Mouse (Mus musculus): ENCODE data around the gene Bmper. TPM values are rescaled to one million over a fixed set of nuclear protein-coding genes. Genes with fewer than 3 reads are reported as not detected.

Bmper gene
- total and polyA plus RNA-seq, 2 experiments from 2014 or later, result 6.7 to 9.9 TPM

DNA sequence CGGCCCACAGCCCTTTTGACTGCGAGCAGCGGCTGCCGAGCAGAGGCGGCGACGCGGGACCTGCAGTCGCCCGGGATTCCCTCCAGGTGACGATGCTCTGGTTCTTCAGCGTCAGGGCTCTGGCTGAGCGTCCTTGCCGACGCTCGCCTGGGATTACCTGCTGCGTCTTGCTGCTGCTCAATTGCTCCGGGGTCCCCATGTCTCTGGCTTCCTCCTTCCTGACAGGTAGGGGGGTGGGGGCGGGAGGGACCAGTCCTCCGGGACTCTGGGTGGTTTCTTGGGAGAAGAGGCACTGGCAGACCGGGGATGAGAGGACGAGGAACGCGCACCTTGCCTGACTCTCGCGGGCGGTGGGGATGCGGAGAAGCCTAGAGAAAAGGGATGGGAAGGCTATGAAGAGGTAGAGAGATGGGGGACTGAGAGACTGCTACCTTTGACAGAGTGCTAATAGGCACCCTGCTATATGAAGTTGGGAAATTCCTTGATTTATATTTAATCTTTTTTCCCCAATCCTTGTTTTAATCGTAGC, 737 bp downstream of the Bmper start:
- Histone ChIP-seq H3K4me2 (ENCODE audit: low read depth, low read length) (peak overlapping the region; percentile 98), H3K27me3 (ENCODE audit: insufficient read depth, low read length) (no peaks in the 10 kb centered on the region; the same call in 1 of the 2 replicates), H3K4me3 (ENCODE audit: low read length) (peak overlapping the region; percentile 75), H3K9me3 (ENCODE audit: low read length) (no peaks in the 10 kb centered on the region), H3K36me3 (ENCODE audit: insufficient read depth, low read length) (no peaks in the 10 kb centered on the region), H3K27ac (peak overlapping the region; percentile 73), H3K9ac (replicated peaks; ENCODE audit: low read length) (peak overlapping the region; percentile 76), H3K4me1 (ENCODE audit: insufficient read depth, low read length) (no peaks in the 10 kb centered on the region)
- ATAC-seq (peak; percentile 46; the same call in 1 of the 2 replicates), DNase-seq (ENCODE audit: low spot score) (peak; percentile 30)
- TF ChIP-seq CTCF (IDR thresholded peaks at IDR 0.05; ENCODE audit: low read depth), result no peak
- WGBS, result 2% methylated on average over 28 of the region's 29 CpGs

DNA sequence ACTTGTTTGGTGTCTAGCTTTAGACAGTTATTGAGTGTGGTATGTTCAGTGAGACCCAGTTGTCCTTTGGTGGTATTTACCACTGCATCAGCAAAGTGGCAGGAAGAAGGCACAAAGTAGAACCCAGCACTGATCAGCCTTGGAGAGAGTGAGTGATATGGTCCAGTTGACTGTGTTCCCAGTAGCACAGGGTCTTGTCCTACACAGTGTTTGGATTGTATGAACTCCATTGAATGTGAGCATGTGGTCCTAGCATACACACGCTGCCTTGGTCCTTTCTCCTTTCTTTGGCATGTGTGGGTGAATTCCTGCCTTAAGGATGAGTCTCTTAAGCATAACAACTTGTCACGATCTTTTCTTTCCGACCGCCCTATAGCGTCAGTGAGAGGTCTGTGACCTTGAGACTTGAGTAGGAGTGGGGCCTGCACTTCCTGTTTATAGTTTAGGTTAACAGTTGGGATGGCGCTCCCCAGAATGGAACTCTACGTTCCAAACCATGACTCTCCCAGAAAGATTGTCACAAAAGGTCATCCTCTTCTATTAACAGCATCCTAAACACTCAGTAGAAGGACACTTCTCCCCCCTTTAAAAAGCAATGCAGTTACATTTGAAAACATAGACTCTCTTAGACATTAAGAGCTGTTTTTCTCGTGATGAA, 10.7 kb downstream of the Bmper start:
- TF ChIP-seq CTCF (IDR thresholded peaks at IDR 0.05; ENCODE audit: low read depth), result no peak
- H3K4me2 ChIP-seq (ENCODE audit: low read depth, low read length), result no peak overlapping the region
- H3K27ac ChIP-seq, result no peak overlapping the region
- DNase-seq (ENCODE audit: low spot score) (no peak), ATAC-seq (no peak)
- no peaks in the 10 kb centered on the region for H3K9me3 ChIP-seq (ENCODE audit: low read length)
- H3K4me3 ChIP-seq (ENCODE audit: low read length), result no peak overlapping the region
- H3K9ac ChIP-seq (replicated peaks; ENCODE audit: low read length), result no peak overlapping the region
- 0 out of 2 replicates have a peak, but pooled peaks cover 3% of the 10 kb centered on the region for H3K27me3 ChIP-seq (ENCODE audit: insufficient read depth, low read length)
- WGBS, result 87% methylated on average over 8 of the region's 8 CpGs
- no peaks in the 10 kb centered on the region for H3K4me1 ChIP-seq (ENCODE audit: insufficient read depth, low read length)
- H3K36me3 ChIP-seq (ENCODE audit: insufficient read depth, low read length), result no peaks in the 10 kb centered on the region

- 0 out of 2 replicates have a peak, but pooled peaks cover 3% of the 10 kb centered on the region for H3K27me3 ChIP-seq (ENCODE audit: insufficient read depth, low read length)
- WGBS, result 64% methylated on average over 6 of the region's 6 CpGs
- no peak for TF ChIP-seq CTCF (IDR thresholded peaks at IDR 0.05; ENCODE audit: low read depth)
- ATAC-seq (no peak), DNase-seq (ENCODE audit: low spot score) (no peak)
- no peaks in the 10 kb centered on the region for H3K36me3 ChIP-seq (ENCODE audit: insufficient read depth, low read length)
- H3K9ac ChIP-seq (replicated peaks; ENCODE audit: low read length), result no peak overlapping the region
- no peak overlapping the region for H3K4me2 ChIP-seq (ENCODE audit: low read depth, low read length)
- H3K4me3 ChIP-seq (ENCODE audit: low read length), result no peak overlapping the region
- no peaks in the 10 kb centered on the region for H3K9me3 ChIP-seq (ENCODE audit: low read length)
- no peaks in the 10 kb centered on the region for H3K4me1 ChIP-seq (ENCODE audit: insufficient read depth, low read length)
- H3K27ac ChIP-seq, result no peak overlapping the region
Measured at GRCm38 (mm10) chr9:23235368-23236002, 12.6 kb downstream of the Bmper start.

DNA sequence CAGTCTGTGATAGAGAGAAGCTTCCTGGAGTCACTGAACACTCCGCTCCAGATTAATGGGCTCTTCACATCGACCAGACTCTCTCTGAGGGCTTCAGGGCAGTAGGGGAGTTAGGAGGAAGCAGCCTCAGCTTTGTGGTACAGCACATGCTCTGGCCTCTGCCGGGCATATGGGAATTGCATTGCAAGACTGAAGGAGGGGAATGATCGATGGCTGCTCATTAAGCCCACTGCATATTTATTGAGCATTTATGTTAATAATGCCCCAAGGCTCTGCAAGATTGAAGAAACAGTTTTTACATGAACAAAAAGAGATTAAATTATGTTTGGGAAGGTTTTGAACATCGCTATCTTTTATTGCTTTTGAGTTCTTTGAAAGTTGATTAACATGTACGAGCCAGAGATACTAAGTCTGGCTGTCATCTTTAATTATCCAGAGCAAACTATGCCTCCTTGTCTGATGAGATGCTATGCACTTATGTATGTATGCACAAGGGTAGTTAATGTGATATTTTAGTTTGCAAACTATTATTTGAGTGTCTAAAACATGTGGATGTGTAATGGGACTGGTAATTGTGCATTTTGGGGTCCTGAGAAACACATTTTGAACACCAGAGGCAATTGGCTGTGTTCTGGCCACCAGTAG, 13.9 kb downstream of the Bmper start:
- Histone ChIP-seq H3K4me2 (ENCODE audit: low read depth, low read length) (no peak overlapping the region), H3K36me3 (ENCODE audit: insufficient read depth, low read length) (no peaks in the 10 kb centered on the region), H3K4me1 (ENCODE audit: insufficient read depth, low read length) (no peaks in the 10 kb centered on the region), H3K27me3 (ENCODE audit: insufficient read depth, low read length) (0 out of 2 replicates have a peak, but pooled peaks cover 3% of the 10 kb centered on the region), H3K9me3 (ENCODE audit: low read length) (no peaks in the 10 kb centered on the region), H3K4me3 (ENCODE audit: low read length) (no peak overlapping the region), H3K27ac (no peak overlapping the region), H3K9ac (replicated peaks; ENCODE audit: low read length) (no peak overlapping the region)
- no peak for TF ChIP-seq CTCF (IDR thresholded peaks at IDR 0.05; ENCODE audit: low read depth)
- DNase-seq (ENCODE audit: low spot score), result no peak
- WGBS, result 48% methylated on average over 6 of the region's 6 CpGs
- ATAC-seq, result no peak

DNA sequence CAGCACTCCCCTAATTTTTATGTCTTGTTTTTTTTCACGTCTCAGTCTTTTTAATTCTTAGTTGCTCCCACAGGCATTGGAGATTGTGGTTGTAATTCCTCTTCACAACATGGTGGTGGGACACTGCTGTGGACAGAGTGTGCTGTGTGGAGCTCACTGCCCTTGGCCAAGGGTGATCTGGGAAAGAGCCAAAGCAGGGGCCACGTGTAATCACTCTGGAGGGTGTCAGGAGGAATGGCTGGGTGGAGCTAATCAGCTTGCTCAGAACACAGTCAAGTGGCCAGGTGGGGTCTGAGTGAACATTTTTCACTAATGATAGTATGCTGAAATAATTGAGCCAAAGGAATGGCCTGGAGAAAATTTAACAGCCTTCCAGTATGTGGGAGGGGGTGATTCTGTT, 16.1 kb downstream of the Bmper start:
- no peaks in the 10 kb centered on the region for H3K4me1 ChIP-seq (ENCODE audit: insufficient read depth, low read length)
- DNase-seq (ENCODE audit: low spot score), result no peak
- H3K27ac ChIP-seq, result no peak overlapping the region
- no peaks in the 10 kb centered on the region for H3K36me3 ChIP-seq (ENCODE audit: insufficient read depth, low read length)
- TF ChIP-seq CTCF (IDR thresholded peaks at IDR 0.05; ENCODE audit: low read depth), result no peak
- no peak overlapping the region for H3K4me2 ChIP-seq (ENCODE audit: low read depth, low read length)
- no peaks in the 10 kb centered on the region for H3K9me3 ChIP-seq (ENCODE audit: low read length)
- no peak overlapping the region for H3K4me3 ChIP-seq (ENCODE audit: low read length)
- H3K9ac ChIP-seq (replicated peaks; ENCODE audit: low read length), result no peak overlapping the region
- H3K27me3 ChIP-seq (ENCODE audit: insufficient read depth, low read length), result 0 out of 2 replicates have a peak, but pooled peaks cover 3% of the 10 kb centered on the region
- ATAC-seq, result no peak
- WGBS, result 53% methylated on average over 2 of the region's 2 CpGs

GRCm38 (mm10) chr9:23242911-23243310, 20.0 kb downstream of the Bmper start:
- 59% methylated on average over 3 of the region's 3 CpGs for WGBS

More at GRCm38 (mm10) chr9:23242911-23243310, 20.0 kb downstream of the Bmper start:
- DNase-seq (ENCODE audit: low spot score) (peak; percentile 50), ATAC-seq (no peak)
- Histone ChIP-seq H3K4me2 (ENCODE audit: low read depth, low read length) (no peak overlapping the region), H3K9ac (replicated peaks; ENCODE audit: low read length) (no peak overlapping the region), H3K36me3 (ENCODE audit: insufficient read depth, low read length) (no peaks in the 10 kb centered on the region), H3K9me3 (ENCODE audit: low read length) (no peaks in the 10 kb centered on the region), H3K4me1 (ENCODE audit: insufficient read depth, low read length) (no peaks in the 10 kb centered on the region), H3K27me3 (ENCODE audit: insufficient read depth, low read length) (0 out of 2 replicates have a peak, but pooled peaks cover 3% of the 10 kb centered on the region), H3K4me3 (ENCODE audit: low read length) (no peak overlapping the region), H3K27ac (no peak overlapping the region)
- no peak for TF ChIP-seq CTCF (IDR thresholded peaks at IDR 0.05; ENCODE audit: low read depth)

All from hindbrain, postnatal 0 days (tissue).